Mouse (Mus musculus) lung, adult 2 months (tissue): ENCODE measurements at regions not wholly inside any gene's neighbourhood (a gene's known extent, or its start where the extent isn't known, plus 50 kb on each side); places are given as distances from the start of the nearest gene placed in this dataset.

Source experiments
- CTCF ChIP-seq: fragments of 200-500 bp; IDR thresholded peaks from 2 replicates; pipeline ENCODE4 v1.5.1; 2011; ENCODE audit warnings: mild to moderate bottlenecking, low read length, control low read depth; ENCODE audit not compliant: insufficient read depth
- POLR2A ChIP-seq: fragments of 200-500 bp; IDR thresholded peaks from 2 replicates; pipeline ENCODE4 v1.6.1; 2011; ENCODE audit warnings: low read depth, mild to moderate bottlenecking, control low read depth, low read length, borderline replicate concordance; ENCODE audit errors: extremely low read depth

DNA sequence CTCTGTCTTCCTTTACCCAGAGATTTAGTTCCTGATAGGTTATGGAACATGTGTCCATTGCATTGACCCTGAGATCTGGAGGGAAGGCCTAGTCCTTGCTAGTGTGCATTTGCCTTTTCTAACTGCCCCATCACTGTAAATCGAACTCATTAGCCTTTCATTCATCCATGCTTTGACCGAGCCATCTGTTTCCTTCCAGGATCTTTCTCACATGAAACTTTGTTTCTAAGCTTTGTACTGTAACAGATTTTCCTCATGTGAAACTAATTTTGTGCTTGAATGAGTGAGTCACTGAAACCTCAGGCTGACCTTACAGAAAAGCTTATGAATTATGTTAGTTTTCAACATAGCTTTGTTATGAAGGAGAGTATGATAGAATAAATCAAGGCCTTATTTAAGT lies 880.1 kb downstream of the Abca13 start:
- TF ChIP-seq POLR2A: no peak
- no peak for TF ChIP-seq CTCF
